Mouse (Mus musculus) telencephalon, adult 2 months (tissue): ENCODE measurements around the gene Emb.
A peak's percentile ranks its signal among the peaks of the same experiment; 100 is the strongest.

Source experiments
- DNase-seq: peaks from one replicate; pipeline ENCODE4 v3.0.0-alpha.2; 2011; ENCODE audit warnings: low read depth, low spot score

Gene Emb

DNA sequence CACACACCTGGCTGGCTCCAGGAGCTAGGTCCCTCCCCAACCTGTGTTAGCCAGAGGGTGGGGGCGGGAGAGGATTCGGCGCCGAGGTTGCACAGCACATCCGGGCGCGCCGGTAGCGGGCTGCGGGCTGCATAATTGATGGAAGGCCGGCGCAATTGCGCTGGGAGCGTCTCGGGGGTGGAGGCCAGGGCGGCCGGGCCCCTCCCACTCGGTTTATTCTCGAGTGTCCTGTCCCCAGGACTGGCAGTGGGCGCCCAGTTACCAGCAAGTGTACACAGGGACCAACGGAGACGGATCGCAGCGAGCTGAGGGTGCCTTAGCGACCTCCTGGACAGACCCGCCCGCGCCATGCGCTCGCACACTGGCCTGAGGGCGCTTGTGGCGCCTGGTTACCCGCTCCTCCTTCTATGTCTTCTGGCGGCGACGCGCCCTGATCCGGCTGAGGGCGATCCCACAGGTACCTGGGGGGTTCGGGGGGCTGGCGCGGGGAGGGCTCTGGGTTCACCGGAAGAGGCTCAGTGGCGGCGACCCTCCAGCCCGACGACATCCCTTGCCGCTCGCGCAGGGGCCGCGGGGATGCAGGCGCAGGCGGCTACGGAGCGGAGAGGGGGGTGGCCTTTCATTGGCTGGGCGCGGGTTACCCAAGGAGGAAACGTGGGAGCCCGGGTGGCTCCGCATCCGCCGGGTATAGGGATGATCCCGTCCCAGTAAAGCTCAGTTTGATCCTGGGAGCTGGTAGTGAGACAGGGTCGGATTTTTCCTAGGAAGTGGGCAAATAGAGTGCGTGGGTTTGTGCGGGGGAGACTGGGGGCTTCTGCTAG, 12.4 kb downstream of the Emb start, which contains the start of gene Gm17509:
TSS of gene Gm17509 (minus strand) at position 575 of the 821 bp plus-strand sequence.
- DNase-seq: no peak

DNA sequence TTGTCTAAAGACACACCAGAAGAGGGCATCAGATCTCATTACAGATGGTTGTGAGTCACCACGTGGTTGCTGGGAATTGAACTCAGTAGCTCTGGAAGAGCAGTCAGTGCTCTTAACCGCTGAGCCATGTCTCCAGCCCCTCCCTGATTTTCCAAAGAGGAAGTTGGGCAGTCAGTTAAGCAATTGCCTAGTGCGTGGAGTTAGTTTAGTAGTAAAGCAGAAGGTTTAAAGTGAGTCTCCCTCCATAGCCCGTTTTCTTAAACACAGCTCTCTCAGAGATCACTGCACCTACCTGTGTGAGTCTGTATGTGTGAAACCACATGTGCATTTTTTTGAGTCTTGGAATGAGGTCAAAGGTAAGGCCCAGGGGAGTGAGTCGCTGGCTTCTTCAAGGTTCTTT, 14.8 kb downstream of the Emb start:
- no peak for DNase-seq

DNA sequence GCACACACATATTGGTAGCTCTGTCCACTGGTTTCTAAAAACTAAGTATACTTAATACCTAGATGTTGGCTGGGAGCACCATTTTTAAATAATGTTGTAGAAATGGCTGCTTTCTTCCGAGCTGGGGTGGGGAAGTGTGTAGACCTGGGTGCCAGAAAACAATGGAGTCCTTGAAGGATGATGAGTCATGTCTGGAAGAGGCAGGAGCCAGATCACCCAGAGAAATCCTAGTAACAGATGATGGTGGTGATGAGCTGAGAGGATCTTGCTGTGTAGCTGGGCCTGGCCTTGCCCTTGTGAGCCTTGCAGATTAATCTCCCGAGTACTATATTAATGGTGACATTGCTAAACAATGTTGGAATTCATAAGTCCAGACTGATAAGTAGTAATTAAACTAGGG, 16.6 kb downstream of the Emb start:
- no peak for DNase-seq

DNA sequence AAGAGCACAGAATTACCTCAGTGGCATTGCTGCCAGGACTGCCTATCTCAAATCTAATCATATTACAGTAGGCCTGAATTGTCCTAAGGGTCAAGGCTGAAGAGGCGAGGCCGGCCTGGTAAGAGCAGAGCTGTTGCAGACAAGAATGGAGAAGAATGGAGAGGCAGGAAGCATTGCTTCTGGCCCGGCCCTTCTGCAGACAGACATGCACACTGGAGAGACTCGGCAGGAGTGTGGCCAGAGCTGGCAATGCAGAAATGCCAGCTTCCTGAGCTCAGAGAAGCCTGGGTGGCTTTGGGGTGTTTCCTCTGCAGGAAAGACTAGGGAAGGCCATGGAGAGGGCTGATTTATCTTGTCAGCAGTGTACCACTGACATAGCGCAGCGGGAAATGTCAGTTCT, 17.2 kb downstream of the Emb start:
- no peak for DNase-seq

DNA sequence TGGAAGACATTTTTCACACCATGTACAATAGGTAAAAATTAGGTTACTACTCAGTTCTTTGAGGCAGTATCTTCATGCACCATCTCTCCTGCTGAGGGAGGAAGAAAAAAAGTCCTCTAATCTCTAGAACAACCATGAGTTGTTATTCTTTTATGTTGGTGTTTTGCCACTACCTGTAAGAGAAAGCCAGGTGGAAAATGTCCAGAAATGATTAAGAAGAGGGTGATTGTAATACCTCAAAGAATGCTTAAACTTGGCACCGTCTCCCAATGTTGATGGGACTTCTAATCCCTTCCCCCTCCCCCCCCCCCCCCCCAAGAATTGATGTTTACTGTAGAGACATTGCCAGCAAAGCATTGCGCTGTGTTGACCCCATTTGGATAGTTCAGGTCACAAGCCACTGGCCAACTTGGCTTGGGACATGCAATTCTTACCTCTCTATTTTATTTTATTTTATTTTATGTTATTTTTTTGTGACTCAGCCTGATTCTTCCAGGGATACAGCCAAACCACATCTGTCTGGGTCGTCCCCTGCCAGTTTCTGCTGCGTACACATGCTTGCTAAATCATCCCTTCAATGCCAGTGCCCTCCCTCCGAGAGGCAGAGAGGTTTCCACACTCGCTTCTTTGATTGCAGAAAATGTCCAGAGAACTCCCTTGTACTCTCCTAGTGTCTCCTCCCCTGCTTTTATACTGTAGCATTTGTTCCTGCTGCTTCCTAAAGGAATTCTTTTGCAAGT, 22.2 kb downstream of the Emb start:
- DNase-seq: no peak

DNA sequence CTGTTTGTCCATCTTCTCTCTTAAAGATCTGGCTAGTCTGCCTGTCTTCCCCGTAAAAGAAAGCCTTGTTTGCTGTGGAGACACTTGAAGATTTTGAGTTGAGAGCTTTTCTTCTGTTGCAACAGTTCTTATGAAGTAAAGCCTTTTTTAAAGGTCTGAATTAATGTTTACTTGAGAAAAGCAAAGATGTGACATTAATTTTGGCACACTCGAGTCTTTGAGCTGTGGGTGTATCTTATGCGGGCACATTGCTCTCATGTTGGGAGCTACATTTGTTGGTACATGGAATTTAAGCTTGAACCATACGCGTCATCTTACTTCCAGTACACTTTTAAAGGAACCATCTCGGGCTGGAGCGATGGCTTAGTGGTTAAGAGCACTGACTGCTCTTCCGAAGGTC, 25.5 kb downstream of the Emb start:
- no peak for DNase-seq

DNA sequence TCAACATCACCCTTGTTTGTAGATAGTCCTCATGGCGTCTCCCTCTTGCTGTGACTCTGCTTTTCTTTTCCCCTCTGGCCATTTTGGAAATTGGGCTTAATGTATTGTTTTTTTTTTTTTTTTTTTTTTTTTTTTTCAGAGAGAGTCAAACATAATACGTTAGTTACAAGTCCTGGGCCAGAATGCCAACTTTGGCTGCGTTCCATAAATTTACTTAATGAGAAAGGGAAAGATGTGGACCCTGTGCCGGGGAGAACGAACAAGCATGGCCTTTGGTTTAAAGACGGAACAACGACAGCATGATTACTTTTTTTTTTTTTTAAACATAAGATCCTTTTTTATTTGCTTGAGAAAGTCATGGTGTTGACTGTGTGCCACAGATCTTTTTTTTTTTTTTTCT, 26.1 kb downstream of the Emb start:
- DNase-seq: no peak

DNA sequence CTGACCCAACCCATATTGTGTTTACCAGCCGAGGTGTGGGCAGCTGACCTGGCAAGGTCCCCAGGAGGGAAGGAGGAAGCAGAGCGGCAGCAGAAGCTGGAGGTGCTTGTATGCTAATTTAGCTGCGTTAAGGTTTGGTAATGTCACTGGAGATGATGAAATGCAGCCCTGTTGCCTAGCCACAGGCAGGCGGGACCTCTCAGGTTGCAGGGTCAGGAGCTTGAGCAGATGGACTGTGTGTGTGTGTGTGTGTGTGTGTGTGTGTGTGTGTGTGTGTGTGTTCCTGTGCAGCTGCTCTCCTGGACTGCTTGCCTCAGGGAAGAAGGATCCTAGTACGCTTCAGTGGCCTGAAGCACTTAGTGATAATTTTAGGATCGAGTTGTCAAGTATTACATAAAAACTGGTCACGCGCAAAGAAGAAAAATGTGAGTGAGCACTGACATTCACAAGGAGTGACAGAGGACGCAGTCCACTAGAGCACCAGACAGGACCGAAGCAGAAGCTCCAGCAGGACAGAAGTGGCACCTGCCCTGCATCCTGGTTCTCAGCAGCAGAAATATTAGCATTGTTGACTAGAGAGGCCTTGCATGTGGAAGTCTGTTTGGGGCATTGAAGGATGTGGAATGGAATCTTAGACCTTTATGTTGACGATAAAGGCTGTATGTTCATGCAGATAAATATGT, 27.3 kb downstream of the Emb start:
- no peak for DNase-seq

DNA sequence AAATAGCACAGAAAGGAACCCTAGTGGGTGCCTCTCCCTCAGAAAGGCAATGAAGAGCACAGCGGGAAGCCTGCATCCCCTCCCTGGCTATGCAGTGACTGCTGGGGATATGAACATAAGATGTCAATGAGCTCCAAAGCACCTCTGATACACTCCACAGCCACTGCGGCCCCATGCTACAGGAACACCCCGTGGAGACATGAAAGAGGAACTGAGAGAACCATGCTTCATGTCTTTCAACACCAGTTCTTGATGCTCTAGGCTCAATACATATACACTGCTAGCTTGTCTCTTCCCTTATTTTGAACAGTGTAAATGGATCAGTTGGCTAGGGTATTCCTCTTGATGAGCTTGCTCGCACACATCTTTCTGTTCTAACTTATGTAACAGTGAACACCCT, 28.8 kb downstream of the Emb start:
- DNase-seq: no peak

DNA sequence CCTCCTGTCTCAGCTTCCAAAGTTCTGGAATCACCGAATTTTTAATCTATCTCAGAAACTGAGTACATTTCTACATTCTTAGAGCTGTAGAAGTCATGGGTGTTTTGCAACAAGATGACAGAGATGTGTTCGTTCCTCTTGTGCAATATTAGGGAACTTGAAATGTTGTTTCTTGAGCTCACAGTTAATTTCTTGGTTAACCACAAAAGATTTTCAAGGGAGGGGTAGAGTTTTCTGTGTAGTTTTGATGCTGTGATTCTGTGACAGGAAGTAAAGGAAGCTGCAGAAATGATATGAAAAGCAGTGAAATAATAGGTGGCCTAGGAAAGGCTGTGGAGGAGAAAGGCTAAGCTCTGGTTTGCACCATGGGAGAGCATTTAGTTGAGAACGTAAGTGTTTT, 33.7 kb downstream of the Emb start:
- no peak for DNase-seq

DNA sequence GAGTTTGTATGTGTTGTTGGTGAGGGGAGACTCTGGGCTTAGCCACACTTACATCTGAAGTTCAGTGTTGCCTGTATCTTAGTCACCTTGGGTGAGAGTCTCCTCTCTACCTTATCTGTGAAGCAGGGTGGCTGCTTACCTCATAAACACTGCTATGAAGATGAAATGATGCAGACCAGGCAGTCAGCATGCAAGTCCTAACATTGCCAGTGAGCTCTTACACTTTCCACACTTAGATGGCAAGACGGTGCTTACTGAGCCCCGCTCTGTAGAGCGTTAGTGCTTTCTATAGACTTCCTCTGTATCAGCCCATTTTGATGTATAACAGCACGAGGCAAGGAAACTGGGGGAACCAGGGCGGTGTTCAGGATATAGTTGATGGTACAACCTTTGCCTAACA, 34.3 kb downstream of the Emb start:
- DNase-seq: no peak

DNA sequence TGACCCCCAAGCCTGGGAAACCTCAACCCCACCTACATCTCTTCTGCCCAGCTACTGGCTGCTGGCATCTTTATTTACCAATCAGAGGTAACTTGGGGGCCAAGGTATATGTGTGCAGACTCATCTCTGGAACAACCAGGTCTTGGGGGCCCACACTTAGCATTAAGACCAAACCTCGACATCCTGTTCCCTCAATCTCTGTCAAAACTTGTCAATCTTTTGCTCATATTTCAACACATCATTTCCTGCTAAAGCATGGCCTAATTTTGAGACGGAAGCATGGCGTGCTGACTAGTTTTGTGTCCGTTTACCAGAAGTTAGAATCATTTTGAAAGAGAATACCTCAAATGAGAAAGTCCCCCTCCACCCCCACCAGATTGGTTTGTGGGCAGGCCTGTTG, 52.4 kb downstream of the Emb start:
- DNase-seq: no peak

DNA sequence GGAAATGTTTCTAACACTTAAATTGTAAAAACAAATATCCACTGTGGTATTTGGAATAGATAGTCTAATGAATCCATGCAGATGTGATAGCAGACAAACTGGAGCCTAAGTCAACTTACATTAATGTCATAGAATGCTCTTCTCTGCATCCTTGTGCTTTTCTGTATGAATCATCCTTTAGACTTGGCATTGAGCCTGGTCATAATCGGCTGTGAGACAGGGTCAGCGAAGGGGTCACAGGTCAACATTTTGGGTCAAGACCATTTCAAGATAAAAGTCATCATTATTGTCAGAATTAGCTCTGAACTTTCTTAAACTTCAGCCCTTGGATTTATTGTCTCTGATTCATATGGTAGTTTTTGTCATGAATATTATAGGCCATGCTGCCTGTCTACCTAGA, 57.8 kb downstream of the Emb start:
- DNase-seq: no peak

DNA sequence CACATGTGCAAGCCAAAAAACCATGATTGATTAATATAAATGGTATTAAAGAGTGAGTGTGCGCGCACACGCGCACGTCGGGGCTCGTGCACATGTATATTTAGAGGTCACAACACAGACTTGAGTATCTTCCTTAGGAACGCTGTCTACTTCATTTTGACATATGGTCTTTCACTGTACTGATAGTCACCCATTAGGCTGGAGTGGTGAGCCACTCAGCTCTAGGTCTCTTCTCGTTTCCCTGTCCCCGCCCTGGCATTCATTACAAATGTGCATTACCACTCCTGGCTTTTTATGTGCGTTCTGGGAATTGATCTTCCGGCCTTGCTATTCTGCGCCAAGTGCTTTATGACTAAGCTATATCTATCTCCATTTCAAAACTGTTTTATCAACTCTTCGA, 59.6 kb downstream of the Emb start:
- no peak for DNase-seq

DNA sequence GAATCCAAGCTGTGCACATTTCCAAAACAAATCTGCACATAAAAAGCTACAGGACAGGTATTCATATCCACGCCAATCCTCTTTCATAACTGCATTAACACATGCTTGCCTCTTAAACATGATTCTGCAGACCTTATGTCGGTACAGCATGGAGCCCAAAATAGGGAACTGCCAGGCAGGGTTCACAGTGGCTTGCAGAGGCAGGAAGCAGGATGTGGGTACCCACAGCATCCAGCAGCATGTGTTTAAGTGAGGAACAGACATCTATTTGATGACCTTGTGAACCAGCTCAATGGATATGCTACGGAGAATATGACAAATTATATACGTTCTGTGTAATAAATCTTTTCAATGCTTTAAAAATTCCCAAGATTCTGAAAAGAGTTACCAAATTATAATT, 75.7 kb downstream of the Emb start:
- DNase-seq: no peak

DNA sequence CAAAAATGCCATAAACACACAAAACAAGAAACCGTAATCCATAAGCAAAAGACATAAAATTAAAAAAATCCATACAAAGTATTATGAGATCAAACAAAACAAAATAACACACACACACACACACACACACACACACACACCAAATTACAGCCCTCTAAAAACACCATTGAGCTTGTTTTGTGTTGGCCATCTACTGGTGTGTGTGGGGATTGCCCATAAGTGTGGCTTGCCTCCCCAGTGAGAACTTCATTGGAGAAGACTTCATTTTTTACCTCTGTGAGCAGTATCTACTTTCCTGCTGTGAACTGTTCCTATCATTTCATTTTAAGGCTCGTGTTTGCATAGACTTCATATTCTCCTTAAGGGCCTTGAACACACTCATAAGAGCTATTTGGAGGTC, 78.6 kb downstream of the Emb start:
- no peak for DNase-seq

DNA sequence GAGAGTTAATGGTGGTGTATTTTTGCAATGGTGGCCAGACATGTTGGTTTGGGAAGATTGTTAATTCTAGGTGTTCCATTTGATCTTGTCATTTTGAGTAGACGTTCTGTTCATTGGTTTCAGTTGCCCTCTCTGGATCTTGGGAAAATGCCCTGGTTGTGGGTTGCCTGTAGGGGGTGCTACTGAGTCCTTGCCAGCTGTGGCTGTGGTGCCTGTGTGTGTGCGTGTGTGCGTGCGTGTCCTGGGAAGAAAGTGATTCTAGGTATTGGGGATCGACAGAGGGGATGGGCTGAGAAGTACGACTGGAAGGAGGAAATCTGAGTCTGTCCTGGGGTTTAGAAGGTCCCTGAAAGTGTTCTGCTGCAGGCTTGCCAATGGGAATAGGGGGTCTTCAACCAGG, 79.1 kb downstream of the Emb start:
- no peak for DNase-seq

DNA sequence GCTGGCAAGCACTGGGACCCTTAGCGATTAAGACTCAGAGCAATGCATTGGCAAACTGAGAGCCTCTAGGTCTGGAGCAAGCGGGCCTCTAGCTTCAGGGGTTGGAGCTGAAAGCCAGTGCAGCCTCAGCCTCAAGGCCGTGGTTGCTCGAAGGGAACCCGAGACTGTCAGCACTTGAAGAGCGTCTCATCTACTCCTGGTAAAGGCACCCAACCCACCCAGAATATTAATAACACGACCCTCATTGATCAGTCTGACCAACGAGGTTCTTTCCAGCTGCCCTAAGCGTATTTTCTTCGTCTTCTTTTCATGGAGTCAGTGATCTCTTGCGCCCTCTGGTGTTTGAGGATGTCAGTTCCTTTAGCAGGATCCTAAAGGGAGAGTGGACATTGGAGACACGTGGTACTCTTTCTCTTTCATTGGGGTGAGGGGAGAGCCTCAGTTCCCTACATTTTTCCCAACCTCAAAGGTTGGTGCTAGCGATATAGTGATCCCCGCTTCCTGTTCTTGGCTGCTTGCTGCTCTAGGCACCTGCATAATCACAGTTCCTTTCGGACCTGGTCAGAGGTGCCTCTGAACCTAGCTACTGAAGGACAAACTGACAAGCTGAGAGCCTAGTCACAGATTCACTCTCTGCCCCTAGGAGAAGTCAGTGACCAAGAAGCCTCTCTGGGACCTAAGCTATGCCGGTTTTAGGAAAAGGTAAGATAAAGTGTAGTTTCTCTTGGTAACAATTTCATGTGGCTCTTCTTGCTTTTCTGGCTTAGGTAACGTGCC, 81.3 kb downstream of the Emb start:
- DNase-seq: peak; percentile 50

DNA sequence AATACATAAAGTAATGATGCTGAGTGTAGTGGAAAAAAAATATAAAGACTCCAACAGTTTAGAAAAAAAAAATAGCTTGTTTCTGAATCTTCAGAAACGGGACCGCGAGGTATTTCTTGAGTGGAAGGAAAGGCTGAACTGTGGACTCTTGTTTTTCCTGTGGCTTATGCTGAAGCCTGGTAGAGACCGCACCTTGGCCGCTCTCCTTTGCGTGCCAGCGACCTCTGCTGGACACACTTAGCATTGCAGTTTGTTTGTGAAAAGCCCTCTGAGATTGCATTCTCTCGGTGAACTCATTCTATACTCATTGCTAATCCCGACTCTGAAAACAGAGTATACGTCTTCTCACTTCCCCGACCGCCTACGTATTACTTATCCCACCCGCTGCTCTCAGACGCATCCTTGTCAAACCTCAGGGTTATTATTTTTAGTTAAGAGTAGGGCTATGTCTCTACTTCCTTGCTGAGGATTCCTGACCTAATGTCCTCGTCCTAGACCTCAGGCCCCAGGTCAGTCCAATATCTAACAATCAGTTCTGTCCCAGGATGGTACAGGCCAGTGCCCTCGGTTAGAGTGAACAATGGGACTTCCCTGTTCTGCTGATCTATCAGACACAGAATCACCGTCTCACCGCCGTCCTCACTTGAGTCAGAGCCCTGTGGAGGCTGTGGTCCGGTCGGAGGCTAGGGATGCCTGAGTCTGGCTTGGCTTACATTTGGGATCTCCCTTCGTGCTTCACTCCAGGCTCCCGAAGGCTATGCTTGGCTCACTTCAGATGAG, 103.3 kb downstream of the Emb start:
- no peak for DNase-seq
